Mouse (Mus musculus): ENCODE data around the gene Irgq.
"Not testable (repeated sequence)": the region's sequence is repeated elsewhere in the genome, so short reads cannot be mapped to it uniquely, and the experiment has no call there.

The Irgq gene

GRCm38 (mm10) chr7:24530062-24530931, at the start of gene Irgq:
TSS of gene Irgq (plus strand) at chr7:24530689.
- DNase-seq (ENCODE audit: low spot score in 2 of 2) = peak; percentile 97 to 98

GRCm38 (mm10) chr7:24480986-24481473, 49.5 kb upstream of the Irgq start:
- DNase-seq (ENCODE audit: low spot score in 2 of 2) = no peak

- DNase-seq (ENCODE audit: low spot score in 2 of 2) = peak; percentile 73 to 80
Measured at GRCm38 (mm10) chr7:24481474-24482207, 48.8 kb upstream of the Irgq start, which contains the start of gene Cadm4. TSS of gene Cadm4 (plus strand) at chr7:24482023.

- DNase-seq (ENCODE audit: low spot score in 2 of 2) = no peak
Measured at GRCm38 (mm10) chr7:24482208-24483020, 48.1 kb upstream of the Irgq start.

GRCm38 (mm10) chr7:24483291-24483690, 47.2 kb upstream of the Irgq start:
- not testable (repeated sequence) for DNase-seq (ENCODE audit: low spot score in 2 of 2)

- no peak for DNase-seq (ENCODE audit: low spot score in 2 of 2)
Measured at GRCm38 (mm10) chr7:24485481-24485880, 45.0 kb upstream of the Irgq start.

- no peak for DNase-seq (ENCODE audit: low spot score in 2 of 2)
Measured at GRCm38 (mm10) chr7:24486654-24487130, 43.8 kb upstream of the Irgq start.

- no peak for DNase-seq (ENCODE audit: low spot score in 2 of 2)
Measured at GRCm38 (mm10) chr7:24487403-24487802, 43.1 kb upstream of the Irgq start.

- no peak for DNase-seq (ENCODE audit: low spot score in 2 of 2)
Measured at GRCm38 (mm10) chr7:24488303-24488702, 42.2 kb upstream of the Irgq start.

- no peak for DNase-seq (ENCODE audit: low spot score in 2 of 2)
Measured at GRCm38 (mm10) chr7:24499856-24500577, 30.5 kb upstream of the Irgq start.

GRCm38 (mm10) chr7:24500929-24501328, 29.6 kb upstream of the Irgq start:
- no peak for DNase-seq (ENCODE audit: low spot score in 2 of 2)

GRCm38 (mm10) chr7:24501492-24501891, 29.0 kb upstream of the Irgq start:
- peak in 1 of 2 experiments; percentile 20 for DNase-seq (ENCODE audit: low spot score in 2 of 2)

GRCm38 (mm10) chr7:24504004-24504403, 26.5 kb upstream of the Irgq start:
- DNase-seq (ENCODE audit: low spot score in 2 of 2) = no peak

- DNase-seq (ENCODE audit: low spot score in 2 of 2) = no peak
Measured at GRCm38 (mm10) chr7:24504868-24505267, 25.6 kb upstream of the Irgq start.

GRCm38 (mm10) chr7:24505447-24506064, 24.9 kb upstream of the Irgq start:
- no peak for DNase-seq (ENCODE audit: low spot score in 2 of 2)

- no peak for DNase-seq (ENCODE audit: low spot score in 2 of 2)
Measured at GRCm38 (mm10) chr7:24506065-24506459, 24.4 kb upstream of the Irgq start.

GRCm38 (mm10) chr7:24506476-24506837, 24.0 kb upstream of the Irgq start:
- DNase-seq (ENCODE audit: low spot score in 2 of 2) = peak in 1 of 2 experiments; percentile 62

GRCm38 (mm10) chr7:24506838-24507725, 23.4 kb upstream of the Irgq start, which contains the start of gene Zfp428:
TSS of gene Zfp428 (plus strand) at chr7:24507006.
- peak; percentile 75 to 86 for DNase-seq (ENCODE audit: low spot score in 2 of 2)

- DNase-seq (ENCODE audit: low spot score in 2 of 2) = no peak
Measured at GRCm38 (mm10) chr7:24507726-24508114, 22.8 kb upstream of the Irgq start.
